Mouse (Mus musculus) megakaryocyte progenitor cell, adult 5-6 weeks (primary cell): ENCODE results near the gene Glt8d1. TPM values are rescaled to one million over a fixed set of nuclear protein-coding genes. Genes with fewer than 3 reads are reported as not detected.

Experiments
- ATAC-seq: replicated peaks from 2 replicates; pipeline ENCODE4 v1.8.0; 2016; ENCODE audit warnings: mild to moderate bottlenecking, moderate TSS enrichment, inconsistent platforms; ENCODE audit not compliant: poor library complexity
- total RNA-seq, 2 experiments: library from RNA; stranded (forward) in 1 of 2; stranded (reverse) in 1 of 2; fragments of 157-497, 149-512 nt in 1 of 2; fragments of 200-1000 nt in 1 of 2; gene quantifications; 2 replicates each; pipeline versions ENCODE4 v1.2.3 to v1.2.4; 2015 to 2017

Gene Glt8d1
- total RNA-seq (2015) (54.2 and 64.4 TPM in 2 replicates), total RNA-seq (2017) (29.2 and 37.7 TPM in 2 replicates)

DNA sequence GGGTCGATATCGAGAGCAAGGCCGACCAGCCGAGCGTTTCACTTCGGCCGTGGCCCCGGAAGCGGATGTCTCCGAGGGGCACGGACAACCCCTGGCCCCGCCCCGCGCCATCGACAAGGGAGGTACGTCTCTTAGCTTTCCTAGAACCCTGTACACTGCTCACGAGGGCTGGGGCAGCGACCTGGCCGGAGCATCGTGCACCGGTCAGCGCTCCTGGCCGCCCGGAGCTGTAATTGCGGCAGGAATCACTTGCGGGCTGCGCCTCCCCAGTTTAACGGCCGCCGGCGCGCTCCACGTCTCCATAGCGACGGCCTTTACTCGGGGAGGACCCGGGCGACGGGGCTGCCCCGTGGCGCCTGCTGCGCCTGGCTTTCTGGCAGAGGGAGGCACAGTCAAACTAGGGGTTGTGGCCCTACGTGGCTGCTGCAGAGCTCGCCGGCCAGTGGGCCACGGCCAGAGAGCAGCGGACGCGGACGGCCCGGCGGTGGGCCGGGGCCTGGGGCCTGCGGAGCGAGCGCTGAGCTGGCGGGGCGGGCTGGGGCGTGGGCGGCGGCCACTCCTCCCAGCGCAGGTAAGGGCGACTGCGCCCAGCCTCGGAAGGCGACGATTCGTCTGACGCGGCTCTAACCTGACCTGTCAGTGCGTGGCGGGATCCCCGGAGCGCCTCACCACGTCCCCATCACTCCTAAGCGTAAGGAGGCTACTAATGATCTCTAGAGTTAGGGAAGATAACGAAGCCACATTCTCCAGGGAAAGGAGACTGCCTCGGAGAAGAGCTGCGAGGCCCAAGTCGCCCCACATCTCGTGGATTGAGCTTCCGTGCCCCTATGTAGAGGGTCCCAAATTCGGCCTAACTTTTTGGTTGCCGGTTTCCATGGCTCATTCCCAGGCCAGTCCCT lies at the start of gene Glt8d1, which contains the start of gene Spcs1:
Glt8d1 (plus strand) TSS at position 94 of the 899 bp plus-strand sequence.
Spcs1 (minus strand) TSS at position 366 of the 899 bp plus-strand sequence.
- ATAC-seq: peak; percentile 85

- no peak for ATAC-seq
Measured at GRCm38 (mm10) chr14:30958517-30958916, 42.7 kb upstream of the Glt8d1 start.

DNA sequence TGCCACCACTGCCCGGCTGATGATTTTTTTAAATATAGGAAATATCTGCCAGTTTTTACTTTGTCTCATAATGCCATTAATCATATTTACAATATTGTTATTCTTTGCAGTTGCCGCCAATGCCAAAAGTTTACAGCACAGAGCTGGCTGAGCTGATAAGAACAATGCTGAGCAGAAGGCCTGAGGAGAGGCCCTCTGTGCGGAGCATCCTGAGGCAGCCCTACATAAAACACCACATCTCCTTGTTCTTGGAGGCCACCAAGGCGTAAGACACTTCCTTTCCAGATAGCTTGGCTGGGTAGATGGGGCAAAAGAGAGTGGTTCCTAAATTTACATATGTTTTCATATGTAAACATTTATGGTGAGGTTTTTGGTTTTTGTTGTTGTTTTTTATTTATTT lies 42.2 kb upstream of the Glt8d1 start:
- peak; percentile 42; the same call in 1 of the 2 replicates for ATAC-seq

- no peak for ATAC-seq
Measured at GRCm38 (mm10) chr14:30960366-30960765, 40.8 kb upstream of the Glt8d1 start.

DNA sequence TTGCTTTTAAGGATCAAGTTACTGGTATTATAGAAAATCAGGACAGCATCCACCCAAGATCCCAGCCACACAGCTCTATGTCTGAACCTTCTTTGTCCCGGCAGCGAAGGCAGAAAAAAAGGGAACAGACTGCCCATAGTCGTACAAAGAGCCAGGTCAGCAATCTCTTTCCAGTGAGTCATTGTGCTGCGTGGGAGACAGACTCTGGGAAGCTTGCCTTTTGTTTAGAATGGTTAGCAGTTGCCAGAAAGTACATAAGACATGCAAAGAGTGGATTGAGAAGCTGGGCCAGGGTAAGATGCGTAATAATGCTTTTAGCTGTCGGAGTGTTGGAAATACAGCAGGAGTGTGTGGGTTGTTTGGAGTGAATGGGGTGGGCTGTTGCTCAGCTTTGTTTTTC lies 27.0 kb upstream of the Glt8d1 start:
- ATAC-seq: no peak

DNA sequence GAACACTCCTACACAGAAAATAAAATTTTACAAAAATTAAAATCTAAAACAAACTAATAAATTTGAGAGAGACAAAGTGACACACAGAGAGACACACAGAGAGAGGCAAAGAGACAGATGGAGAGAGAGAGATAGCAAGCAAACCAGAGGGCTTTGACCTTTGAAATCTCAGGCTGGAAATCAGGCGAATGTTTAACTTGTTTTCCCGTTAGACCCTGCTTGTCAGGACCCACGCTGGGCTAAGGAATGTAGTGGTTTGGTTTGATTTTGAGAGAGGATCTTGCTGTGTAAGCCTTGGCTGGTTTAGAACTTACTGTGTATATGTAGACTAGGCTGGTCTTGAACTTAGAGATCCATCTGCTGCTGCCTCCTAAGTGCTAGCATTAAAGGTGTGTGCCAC lies 25.0 kb upstream of the Glt8d1 start:
- no peak for ATAC-seq

- no peak for ATAC-seq
Measured at GRCm38 (mm10) chr14:30996417-30996816, 4.8 kb upstream of the Glt8d1 start.

DNA sequence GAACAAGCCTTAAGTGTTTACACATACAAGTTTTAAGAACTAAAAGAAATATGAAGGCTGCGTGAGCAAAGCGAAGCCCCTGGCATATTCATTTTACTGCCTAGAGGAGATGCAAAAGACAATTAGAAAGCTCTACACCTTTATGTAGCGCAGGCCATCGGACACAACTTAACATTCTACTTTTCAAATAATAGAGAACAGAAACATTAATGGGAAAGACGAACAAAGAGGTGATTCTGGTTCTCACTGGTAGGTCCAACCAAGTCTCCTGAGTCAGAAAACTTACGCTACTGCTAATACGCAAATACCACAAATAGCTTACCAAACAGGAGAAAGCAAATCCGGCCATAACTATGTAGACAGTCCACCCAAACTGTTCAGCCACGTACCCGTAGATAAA lies 844 bp upstream of the Glt8d1 start:
- ATAC-seq: no peak

- peak; percentile 36 for ATAC-seq
Measured at GRCm38 (mm10) chr14:31000816-31001306, 339 bp upstream of the Glt8d1 start.

GRCm38 (mm10) chr14:31004527-31004926 lies 3.3 kb downstream of the Glt8d1 start:
- no peak for ATAC-seq

- peak; percentile 77 for ATAC-seq
Measured at GRCm38 (mm10) chr14:31006779-31007178, 5.6 kb downstream of the Glt8d1 start.

- ATAC-seq: no peak
Measured at GRCm38 (mm10) chr14:31011588-31011987, 10.4 kb downstream of the Glt8d1 start.

GRCm38 (mm10) chr14:31013928-31014327 lies 12.7 kb downstream of the Glt8d1 start:
- ATAC-seq: no peak

DNA sequence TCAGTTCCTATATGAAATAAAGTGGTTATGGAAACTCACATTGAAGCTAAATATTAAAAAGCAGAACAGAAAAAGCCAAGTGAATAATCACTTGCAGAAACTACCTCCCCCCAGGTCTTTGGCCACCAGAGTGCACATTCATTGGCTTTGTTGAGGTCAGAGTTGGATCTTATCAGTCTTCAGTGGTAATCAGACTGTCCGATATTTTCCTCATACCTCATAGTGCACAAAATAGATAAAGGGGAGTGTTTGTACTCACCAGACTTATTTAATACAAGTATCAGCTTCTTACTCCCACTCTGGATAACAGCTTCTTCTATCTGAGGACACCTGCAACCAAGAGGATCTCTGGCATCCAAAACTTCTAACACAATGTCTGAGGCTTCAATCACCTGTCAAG lies 14.9 kb downstream of the Glt8d1 start:
- no peak for ATAC-seq

GRCm38 (mm10) chr14:31017854-31018253 lies 16.7 kb downstream of the Glt8d1 start:
- peak; percentile 54 for ATAC-seq

- ATAC-seq: peak; percentile 90
Measured at GRCm38 (mm10) chr14:31018860-31019291, 17.7 kb downstream of the Glt8d1 start, which contains the start of the genes Pbrm1 and Gnl3. TSS of gene Pbrm1 (plus strand) at chr14:31019138. TSS of gene Gnl3 (minus strand) at chr14:31019152.

GRCm38 (mm10) chr14:31019331-31020205 lies 18.4 kb downstream of the Glt8d1 start:
- peak; percentile 60 for ATAC-seq

- ATAC-seq: no peak
Measured at GRCm38 (mm10) chr14:31022579-31022978, 21.4 kb downstream of the Glt8d1 start.

- ATAC-seq: 0 out of 2 replicates have a peak, but pooled peaks have one; percentile 23
Measured at GRCm38 (mm10) chr14:31025785-31026184, 24.6 kb downstream of the Glt8d1 start.

DNA sequence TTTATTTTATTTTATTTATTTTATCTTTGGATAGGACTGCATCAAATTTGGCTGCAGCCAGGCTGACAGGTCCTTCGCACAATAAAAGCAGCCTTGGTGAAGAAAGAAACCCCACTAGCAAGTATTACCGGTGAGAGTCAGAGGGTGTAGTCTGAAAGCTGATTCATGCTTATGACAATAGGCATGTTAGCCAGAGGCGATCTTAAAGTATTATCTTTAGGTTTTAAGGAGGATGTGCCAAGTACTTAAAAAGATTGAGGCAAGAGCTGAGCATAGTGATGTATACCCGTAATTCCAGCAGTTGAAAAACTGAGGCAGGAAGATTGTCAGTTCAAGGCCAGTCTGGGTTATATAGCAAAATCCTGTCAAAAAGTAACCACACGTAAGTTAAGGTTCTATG lies 44.1 kb downstream of the Glt8d1 start:
- ATAC-seq: no peak

DNA sequence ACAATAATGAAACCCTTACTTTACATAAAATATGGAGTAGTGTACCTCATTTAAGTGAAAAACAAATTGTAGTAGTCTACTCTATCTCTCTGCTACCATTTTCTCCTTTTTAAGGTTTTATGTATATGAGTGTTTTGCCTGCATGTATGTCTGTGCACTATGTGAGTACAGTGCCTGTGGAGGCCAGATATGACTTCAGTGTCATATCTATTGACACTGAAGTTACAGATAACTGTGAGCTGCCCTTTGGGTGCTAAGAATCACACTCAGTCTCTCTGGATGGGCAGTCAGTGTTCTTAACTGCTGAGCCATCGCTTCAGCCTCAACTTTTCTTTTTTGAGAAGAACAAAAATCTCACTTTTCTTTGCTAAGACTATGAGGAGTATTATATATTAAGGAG lies 44.6 kb downstream of the Glt8d1 start:
- peak; percentile 94 for ATAC-seq
